In the genomic region with DNA sequence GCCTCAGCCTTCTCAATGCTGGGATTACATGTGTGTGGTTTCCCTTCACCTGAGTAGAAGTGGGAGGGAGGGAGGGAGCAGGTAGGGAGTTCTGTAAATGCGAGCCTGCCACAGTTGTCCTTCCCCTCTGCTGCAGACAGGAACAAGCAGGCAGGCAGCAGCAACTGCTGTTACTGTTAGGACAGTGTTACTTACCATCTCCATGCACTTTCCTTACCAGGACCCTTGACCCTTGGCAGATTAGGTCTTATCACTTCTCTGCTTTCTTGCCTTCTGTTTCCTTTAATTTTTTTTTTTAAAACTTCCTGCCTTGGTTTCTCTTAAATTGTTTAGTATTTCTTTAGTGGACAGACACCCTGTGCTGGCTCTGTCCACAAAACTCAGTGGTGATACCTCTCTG, we compare ENCODE assay signal across 24 mouse cellular contexts. TPM values are rescaled to one million over a fixed set of nuclear protein-coding genes. Genes with fewer than 3 reads are reported as not detected.
DNase-seq lines count a peak whose midpoint lies in the region; ATAC-seq and TF ChIP-seq lines count a peak whose summit lies in the region.
"Had no signal": no experiment of that assay in that cellular context is flagged by ENCODE, and none has a peak within 500 bp of the region (broad histone marks: within the 10 kb centered on the region; RNA-seq: fewer than 3 reads in every experiment).

No protein-coding gene starts in this region.

- 22% methylated on average over 1 of the region's 1 CpGs for WGBS in heart, embryonic 11.5 days (ENCODE audit: insufficient replicate concordance)
- WGBS in liver, embryonic 14.5 days (ENCODE audit: insufficient replicate concordance) = 0% methylated on average over 1 of the region's 1 CpGs

- peaks cover 6% of the 10 kb centered on the region; the same call in 1 of the 2 replicates for H3K4me1 ChIP-seq in heart, embryonic 11.5 days (ENCODE audit: control insufficient read depth, insufficient read depth, low read length)
- H3K4me1 ChIP-seq in liver, embryonic 14.5 days (replicated peaks; ENCODE audit: control insufficient read depth in 2 of 2, insufficient read depth in 2 of 2, low read length in 1 of 2) = peaks cover 35 to 52% of the 10 kb centered on the region in 2 experiments
- H3K4me1 ChIP-seq: embryonic facial prominence, embryonic 13.5 days; heart, embryonic 15.5 days; neural tube, embryonic 13.5 days had no signal

- no peaks in the 10 kb centered on the region for H3K9me3 ChIP-seq in heart, embryonic 11.5 days (replicated peaks; ENCODE audit: control insufficient read depth, low read length)
- no peaks in the 10 kb centered on the region for H3K9me3 ChIP-seq in liver, embryonic 14.5 days (ENCODE audit: control insufficient read depth, low read length)
- H3K9me3 ChIP-seq: embryonic facial prominence, embryonic 13.5 days; heart, embryonic 15.5 days; midbrain, embryonic 12.5 days; neural tube, embryonic 13.5 days had no signal

- no peak for TF ChIP-seq CTCF in liver, embryonic 14.5 days (IDR thresholded peaks at IDR 0.05; ENCODE audit: low read depth)

- no peak for TF ChIP-seq EP300 in liver, embryonic 14.5 days (IDR thresholded peaks at IDR 0.05; ENCODE audit: low read depth)

- H3K9ac ChIP-seq in heart, embryonic 11.5 days (ENCODE audit: low read depth, low read length) = peak overlapping the region; percentile 62
- H3K9ac ChIP-seq in liver, embryonic 14.5 days (replicated peaks) = peak overlapping the region; percentile 67
- H3K9ac ChIP-seq: heart, embryonic 15.5 days; midbrain, embryonic 12.5 days; neural tube, embryonic 13.5 days had no signal

- H3K4me2 ChIP-seq in heart, embryonic 11.5 days = peak overlapping the region; percentile 25
- H3K4me2 ChIP-seq in liver, embryonic 14.5 days (ENCODE audit: low read depth) = peak overlapping the region; percentile 76
- H3K4me2 ChIP-seq: embryonic facial prominence, embryonic 13.5 days; heart, embryonic 15.5 days; midbrain, embryonic 12.5 days; neural tube, embryonic 13.5 days had no signal

- H3K27me3 ChIP-seq in heart, embryonic 11.5 days (ENCODE audit: control insufficient read depth, insufficient read depth, low read length) = no peaks in the 10 kb centered on the region
- no peaks in the 10 kb centered on the region for H3K27me3 ChIP-seq in liver, embryonic 14.5 days (ENCODE audit: control insufficient read depth, insufficient read depth, low read length)
- H3K27me3 ChIP-seq: CH12.LX; embryonic facial prominence, embryonic 13.5 days; heart, embryonic 15.5 days; neural tube, embryonic 13.5 days had no signal

- no peak for ATAC-seq in heart, embryonic 11.5 days (replicated peaks; ENCODE audit: insufficient number of reproducible peaks, low FRiP score, low TSS enrichment)
- 0 out of 2 replicates have a peak, but pooled peaks have one; percentile 9 for ATAC-seq in erythroblast, adult 5-6 weeks (replicated peaks; ENCODE audit: low FRiP score, poor library complexity, severe bottlenecking)
- no peak for ATAC-seq in liver, embryonic 14.5 days (ENCODE audit: insufficient read depth)

- H3K27ac ChIP-seq in heart, embryonic 11.5 days (ENCODE audit: low read depth, low read length) = peak overlapping the region; percentile 87
- H3K27ac ChIP-seq in liver, embryonic 14.5 days = peak overlapping the region; percentile 91
- H3K27ac ChIP-seq: embryonic facial prominence, embryonic 13.5 days; heart, embryonic 15.5 days; layer of hippocampus, adult 2 months; midbrain, embryonic 12.5 days; neural tube, embryonic 13.5 days had no signal

- intact Hi-C loops in heart, postnatal 14 days (cut with DNase I) = no loop called here

- DNase-seq in heart, postnatal 14 days = no peak
- DNase-seq in 416B (ENCODE audit: low read depth) = peak; percentile 32
- DNase-seq in liver, embryonic 14.5 days (ENCODE audit: low read depth in 3 of 3, low spot score in 3 of 3) = no peak
- no peak for DNase-seq in spleen, adult 18-20 months
- DNase-seq in adrenal gland, postnatal 4 days (ENCODE audit: low spot score in 2 of 2) = no peak
- DNase-seq: adrenal gland, adult 8-10 months; cerebellum, adult 11 months; cerebellum, postnatal 10 days; kidney, adult 2 months; kidney, postnatal 10 days; left cerebral cortex, postnatal 4 days; lung, adult 2 months; lung, postnatal 4 days; thymus, postnatal 36 days had no signal

- peak overlapping the region; percentile 20; the same call in 1 of the 2 replicates for H3K4me3 ChIP-seq in heart, embryonic 11.5 days (ENCODE audit: low read depth, low read length)
- H3K4me3 ChIP-seq in liver, embryonic 14.5 days (ENCODE audit: insufficient read depth in 1 of 2, low read depth in 2 of 2, low read length in 2 of 2) = peak overlapping the region; percentile 43 to 52
- H3K4me3 ChIP-seq: embryonic facial prominence, embryonic 13.5 days; heart, embryonic 15.5 days; layer of hippocampus, adult 2 months; midbrain, embryonic 12.5 days; neural tube, embryonic 13.5 days had no signal

- no peaks in the 10 kb centered on the region for H3K36me3 ChIP-seq in heart, embryonic 11.5 days (ENCODE audit: control insufficient read depth, insufficient read depth, low read length)
- H3K36me3 ChIP-seq in liver, embryonic 14.5 days (replicated peaks; ENCODE audit: control insufficient read depth, insufficient read depth, low read depth) = no peaks in the 10 kb centered on the region
- H3K36me3 ChIP-seq: embryonic facial prominence, embryonic 13.5 days; heart, embryonic 15.5 days; midbrain, embryonic 12.5 days; neural tube, embryonic 13.5 days had no signal

RNA-seq across cellular contexts. Expression of gene Hnrnpf, which starts 12.1 kb away (rescaled TPM):
- polyA plus RNA-seq in heart, embryonic 11.5 days (2014; fragmentation: Nextera tagmentation; extraction: Ambion mirVana) = 554 and 606 TPM in 2 replicates
- total RNA-seq in heart, postnatal 14 days (2021) = 100 to 1,000 TPM; 228 to 255 TPM
- total RNA-seq in erythroblast, adult 5-6 weeks (2015; ENCODE audit: low replicate concordance) = 169 and 187 TPM in 2 replicates
- total RNA-seq in erythroblast, adult 5-6 weeks (2017; ENCODE audit: low replicate concordance) = 279 and 303 TPM in 2 replicates
- polyA plus RNA-seq in liver, embryonic 14.5 days (2012; rRNA removed) = 222 and 368 TPM in 2 replicates
- polyA plus RNA-seq in liver, embryonic 14.5 days (2014; fragmentation: Nextera tagmentation; extraction: Ambion mirVana) = 457 and 507 TPM in 2 replicates
- 100 to 1,000 TPM; 445 to 477 TPM for total RNA-seq in adrenal gland, postnatal 4 days (2021)

RNA-seq across cellular contexts. Expression of gene Zfp239, which starts 26.1 kb away (rescaled TPM):
- 2.4 and 4.1 TPM in 2 replicates for polyA plus RNA-seq in heart, embryonic 11.5 days (2014; fragmentation: Nextera tagmentation; extraction: Ambion mirVana)
- 1 to 10 TPM in 1 of 2 experiments, under 1 TPM in 1; 0.22 to 1.1 TPM for total RNA-seq in heart, postnatal 14 days (2021)
- not detected in 2 replicates for total RNA-seq in erythroblast, adult 5-6 weeks (2015; ENCODE audit: low replicate concordance)
- 0.77 and 0.98 TPM in 2 replicates for total RNA-seq in erythroblast, adult 5-6 weeks (2017; ENCODE audit: low replicate concordance)
- 1.2 and 2.0 TPM in 2 replicates for polyA plus RNA-seq in liver, embryonic 14.5 days (2012; rRNA removed)
- 2.9 and 3.5 TPM in 2 replicates for polyA plus RNA-seq in liver, embryonic 14.5 days (2014; fragmentation: Nextera tagmentation; extraction: Ambion mirVana)
- total RNA-seq in adrenal gland, postnatal 4 days (2021) = 1 to 10 TPM; 4.9 to 5.7 TPM

RNA-seq across cellular contexts. Expression of gene Zfp637, which starts 47.1 kb away (rescaled TPM):
- polyA plus RNA-seq in heart, embryonic 11.5 days (2014; fragmentation: Nextera tagmentation; extraction: Ambion mirVana) = 64.8 and 72.4 TPM in 2 replicates
- 10 to 100 TPM; 30.2 to 32.0 TPM for total RNA-seq in heart, postnatal 14 days (2021)
- 2.7 and 6.7 TPM in 2 replicates for total RNA-seq in erythroblast, adult 5-6 weeks (2015; ENCODE audit: low replicate concordance)
- 4.6 and 16.9 TPM in 2 replicates for total RNA-seq in erythroblast, adult 5-6 weeks (2017; ENCODE audit: low replicate concordance)
- polyA plus RNA-seq in liver, embryonic 14.5 days (2012; rRNA removed) = 13.5 and 15.0 TPM in 2 replicates
- polyA plus RNA-seq in liver, embryonic 14.5 days (2014; fragmentation: Nextera tagmentation; extraction: Ambion mirVana) = 30.3 and 32.4 TPM in 2 replicates
- 10 to 100 TPM; 38.9 to 42.3 TPM for total RNA-seq in adrenal gland, postnatal 4 days (2021)

RNA-seq across cellular contexts. Expression of gene Fxyd4, which starts 49.5 kb away (rescaled TPM):
- 0.76 and 2.4 TPM in 2 replicates for polyA plus RNA-seq in heart, embryonic 11.5 days (2014; fragmentation: Nextera tagmentation; extraction: Ambion mirVana)
- not detected for total RNA-seq in heart, postnatal 14 days (2021)
- not detected in 2 replicates for total RNA-seq in erythroblast, adult 5-6 weeks (2015; ENCODE audit: low replicate concordance)
- total RNA-seq in erythroblast, adult 5-6 weeks (2017; ENCODE audit: low replicate concordance) = not detected in 2 replicates
- polyA plus RNA-seq in liver, embryonic 14.5 days (2012; rRNA removed) = not detected in 2 replicates
- not detected in 2 replicates for polyA plus RNA-seq in liver, embryonic 14.5 days (2014; fragmentation: Nextera tagmentation; extraction: Ambion mirVana)
- 1 to 10 TPM in 1 of 2 experiments, not detected in 1; 5.6 TPM for total RNA-seq in adrenal gland, postnatal 4 days (2021)
- total RNA-seq: adrenal gland, adult 8-10 months; CH12.LX; gastrocnemius, adult 18-20 months; gastrocnemius, postnatal 4 days; layer of hippocampus, adult 2 months; left cerebral cortex, postnatal 4 days had no signal
